Mouse (Mus musculus): ENCODE results near the gene Gm20388. TPM values are rescaled to one million over a fixed set of nuclear protein-coding genes. Genes with fewer than 3 reads are reported as not detected.

Gene Gm20388
- total and polyA plus RNA-seq, 2 experiments from 2014 or later: 17.3 TPM; not detected in 1

DNA sequence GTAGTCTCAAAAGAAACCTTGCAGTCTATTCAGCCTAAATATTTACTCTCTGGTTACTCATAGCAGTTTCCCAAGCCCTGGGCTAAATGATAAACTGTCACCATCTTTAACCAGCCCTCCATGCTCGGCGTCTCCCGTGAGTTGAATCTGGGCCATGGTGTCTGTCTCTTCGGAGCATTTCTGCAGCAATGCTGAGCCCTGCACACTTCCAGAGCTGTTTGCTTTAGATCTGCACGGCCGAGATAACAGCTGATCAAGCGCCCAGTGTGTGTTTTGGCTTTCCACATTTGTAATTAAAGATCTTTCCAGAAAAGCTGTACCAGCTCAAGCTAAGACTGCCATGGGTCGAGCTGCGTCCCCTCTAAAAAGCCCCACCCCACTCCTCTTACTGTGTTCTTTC is 1068.6 kb downstream of the Gm20388 start:
- Histone ChIP-seq H3K27me3 (ENCODE audit: control insufficient read depth, insufficient read depth, low read length) (no peaks in the 10 kb centered on the region; the same call in none of the 2 replicates), H3K4me2 (ENCODE audit: low read depth, low read length) (no peak overlapping the region)

DNA sequence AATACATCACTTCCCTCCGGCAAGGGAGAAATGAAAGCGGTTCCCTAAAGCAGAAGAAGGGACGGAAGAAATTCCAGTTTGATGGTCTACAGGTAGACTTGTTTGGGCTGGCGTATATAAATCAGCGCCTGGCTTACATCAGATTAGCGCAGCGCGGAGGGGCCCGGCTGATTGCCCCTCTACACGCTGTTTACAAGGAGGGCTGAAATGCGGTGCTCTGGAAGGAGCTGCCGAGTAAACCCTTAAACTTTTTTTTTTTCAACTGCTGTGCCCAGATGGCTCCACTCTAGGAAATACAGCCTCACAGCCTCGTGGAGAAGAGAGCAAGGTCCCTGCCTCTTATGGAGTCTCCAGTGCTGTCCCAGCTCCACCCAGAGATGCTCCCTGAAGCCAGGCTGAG is 1070.3 kb downstream of the Gm20388 start:
- ATAC-seq (ENCODE audit: insufficient read depth, low read depth) (no peak), DNase-seq (ENCODE audit: low spot score) (no peak)
- TF ChIP-seq EP300 (IDR thresholded peaks at IDR 0.05; ENCODE audit: low read depth): no peak
- no peak for TF ChIP-seq CTCF (IDR thresholded peaks at IDR 0.05; ENCODE audit: low read depth)
- no peak overlapping the region for H3K9ac ChIP-seq (replicated peaks; ENCODE audit: low read depth, low read length)
- no peaks in the 10 kb centered on the region for H3K36me3 ChIP-seq (replicated peaks; ENCODE audit: control insufficient read depth, insufficient read depth, low read length)
- H3K4me3 ChIP-seq (ENCODE audit: low read depth, low read length): no peak overlapping the region
- H3K27me3 ChIP-seq (ENCODE audit: control insufficient read depth, insufficient read depth, low read length): no peaks in the 10 kb centered on the region; the same call in 1 of the 2 replicates
- no peaks in the 10 kb centered on the region for H3K9me3 ChIP-seq (replicated peaks; ENCODE audit: control insufficient read depth, low read length)
- no peak overlapping the region for H3K27ac ChIP-seq (ENCODE audit: low read depth)
- no peak overlapping the region for H3K4me2 ChIP-seq (ENCODE audit: low read depth, low read length)
- 48% methylated on average over 13 of the region's 13 CpGs for WGBS
- peaks cover 7% of the 10 kb centered on the region; the same call in 1 of the 2 replicates for H3K4me1 ChIP-seq (ENCODE audit: control insufficient read depth, insufficient read depth)

More for the DNA sequence above, 1068.6 kb downstream of the Gm20388 start:
- DNase-seq (ENCODE audit: low spot score) (no peak), ATAC-seq (ENCODE audit: insufficient read depth, low read depth) (no peak)
- Histone ChIP-seq H3K4me3 (ENCODE audit: low read depth, low read length) (no peak overlapping the region), H3K27ac (ENCODE audit: low read depth) (no peak overlapping the region), H3K4me1 (ENCODE audit: control insufficient read depth, insufficient read depth) (no peaks in the 10 kb centered on the region), H3K9ac (replicated peaks; ENCODE audit: low read depth, low read length) (no peak overlapping the region), H3K36me3 (replicated peaks; ENCODE audit: control insufficient read depth, insufficient read depth, low read length) (no peaks in the 10 kb centered on the region), H3K9me3 (replicated peaks; ENCODE audit: control insufficient read depth, low read length) (no peaks in the 10 kb centered on the region)
- 39% methylated on average over 9 of the region's 9 CpGs for WGBS
- no peak for TF ChIP-seq EP300 (IDR thresholded peaks at IDR 0.05; ENCODE audit: low read depth)
- no peak for TF ChIP-seq CTCF (IDR thresholded peaks at IDR 0.05; ENCODE audit: low read depth)

DNA sequence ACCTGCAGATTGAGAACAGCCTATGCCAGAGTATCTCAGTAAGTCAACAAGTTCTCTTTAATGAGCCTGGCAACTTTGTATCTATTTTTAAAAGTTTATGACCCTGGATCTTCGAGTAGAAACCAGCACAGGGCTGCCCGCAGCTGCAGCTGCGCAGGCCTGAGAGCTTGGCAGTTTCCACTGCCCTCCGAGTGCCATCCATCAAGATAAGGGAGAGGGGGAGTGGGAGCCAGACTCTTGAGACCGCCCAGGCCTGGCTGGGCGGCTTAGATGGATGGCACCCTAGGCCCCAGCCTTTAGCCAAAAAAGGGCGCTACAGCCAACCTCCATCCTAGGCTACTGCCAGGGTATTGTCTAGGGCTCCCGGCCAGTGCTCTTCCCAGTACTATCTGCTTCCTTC is 1074.2 kb downstream of the Gm20388 start:
- H3K27ac ChIP-seq (ENCODE audit: low read depth): 0 out of 2 replicates have a peak overlapping the region, but pooled peaks have one; percentile 26
- no peak for DNase-seq (ENCODE audit: low spot score)
- 31% methylated on average over 8 of the region's 8 CpGs for WGBS
- peaks cover 3% of the 10 kb centered on the region; the same call in 1 of the 2 replicates for H3K27me3 ChIP-seq (ENCODE audit: control insufficient read depth, insufficient read depth, low read length)
- peaks cover 7% of the 10 kb centered on the region; the same call in 1 of the 2 replicates for H3K4me1 ChIP-seq (ENCODE audit: control insufficient read depth, insufficient read depth)
- H3K9ac ChIP-seq (replicated peaks; ENCODE audit: low read depth, low read length): no peak overlapping the region
- peak; percentile 49 for ATAC-seq (ENCODE audit: insufficient read depth, low read depth)
- H3K36me3 ChIP-seq (replicated peaks; ENCODE audit: control insufficient read depth, insufficient read depth, low read length): no peaks in the 10 kb centered on the region
- no peak overlapping the region for H3K4me2 ChIP-seq (ENCODE audit: low read depth, low read length)
- TF ChIP-seq CTCF (IDR thresholded peaks at IDR 0.05; ENCODE audit: low read depth) (no peak), EP300 (IDR thresholded peaks at IDR 0.05; ENCODE audit: low read depth) (no peak)
- no peaks in the 10 kb centered on the region for H3K9me3 ChIP-seq (replicated peaks; ENCODE audit: control insufficient read depth, low read length)
- no peak overlapping the region for H3K4me3 ChIP-seq (ENCODE audit: low read depth, low read length)

DNA sequence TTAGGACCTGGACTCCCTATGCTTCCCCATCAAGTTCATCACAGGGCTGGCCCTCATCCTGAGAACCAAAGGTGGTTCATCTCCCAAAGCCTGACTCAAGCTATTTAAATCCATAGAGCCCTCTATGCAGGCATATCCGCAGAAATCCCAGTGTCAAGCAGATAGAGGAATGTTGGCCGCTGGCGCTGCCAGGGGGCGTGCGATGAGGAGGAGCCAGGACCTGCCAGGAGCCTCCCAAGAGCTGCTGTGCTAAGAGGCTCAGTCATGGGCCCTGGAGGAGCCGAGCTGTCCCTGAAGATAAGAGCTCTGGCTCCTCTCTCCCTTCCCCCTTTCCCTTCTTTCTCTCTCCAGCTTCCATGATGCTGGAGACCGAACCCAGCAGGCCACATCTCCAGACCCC is 1075.4 kb downstream of the Gm20388 start:
- H3K36me3 ChIP-seq (replicated peaks; ENCODE audit: control insufficient read depth, insufficient read depth, low read length): no peaks in the 10 kb centered on the region
- H3K4me3 ChIP-seq (ENCODE audit: low read depth, low read length): no peak overlapping the region
- H3K27ac ChIP-seq (ENCODE audit: low read depth): no peak overlapping the region
- ATAC-seq (ENCODE audit: insufficient read depth, low read depth) (peak; percentile 50), DNase-seq (ENCODE audit: low spot score) (peak; percentile 21)
- no peak overlapping the region for H3K4me2 ChIP-seq (ENCODE audit: low read depth, low read length)
- no peaks in the 10 kb centered on the region for H3K9me3 ChIP-seq (replicated peaks; ENCODE audit: control insufficient read depth, low read length)
- WGBS: 32% methylated on average over 7 of the region's 7 CpGs
- no peak overlapping the region for H3K9ac ChIP-seq (replicated peaks; ENCODE audit: low read depth, low read length)
- H3K27me3 ChIP-seq (ENCODE audit: control insufficient read depth, insufficient read depth, low read length): peaks cover 6% of the 10 kb centered on the region; the same call in 1 of the 2 replicates
- peaks cover 7% of the 10 kb centered on the region; the same call in 1 of the 2 replicates for H3K4me1 ChIP-seq (ENCODE audit: control insufficient read depth, insufficient read depth)
- TF ChIP-seq CTCF (IDR thresholded peaks at IDR 0.05; ENCODE audit: low read depth) (no peak), EP300 (IDR thresholded peaks at IDR 0.05; ENCODE audit: low read depth) (no peak)

DNA sequence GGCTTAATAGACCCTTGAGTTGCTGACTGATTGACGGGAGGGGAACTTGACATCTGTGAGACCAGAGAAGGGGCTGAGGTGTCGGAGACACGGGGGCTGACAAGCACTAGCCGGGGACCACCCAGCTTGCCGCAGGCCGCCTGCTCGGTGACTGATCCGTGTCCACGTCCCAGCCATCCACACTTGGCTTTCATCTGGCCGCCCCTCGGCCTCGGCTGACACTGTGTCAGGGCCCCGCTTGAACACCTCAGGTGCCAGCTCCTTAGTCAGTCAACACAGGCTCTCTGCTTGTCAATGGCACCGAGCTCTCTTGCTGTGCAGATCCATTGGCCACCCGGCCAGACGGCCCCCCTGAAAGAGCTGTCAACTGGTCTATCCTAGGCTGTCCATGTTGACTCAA is 1083.1 kb downstream of the Gm20388 start:
- 26% methylated on average over 16 of the region's 16 CpGs for WGBS

DNA sequence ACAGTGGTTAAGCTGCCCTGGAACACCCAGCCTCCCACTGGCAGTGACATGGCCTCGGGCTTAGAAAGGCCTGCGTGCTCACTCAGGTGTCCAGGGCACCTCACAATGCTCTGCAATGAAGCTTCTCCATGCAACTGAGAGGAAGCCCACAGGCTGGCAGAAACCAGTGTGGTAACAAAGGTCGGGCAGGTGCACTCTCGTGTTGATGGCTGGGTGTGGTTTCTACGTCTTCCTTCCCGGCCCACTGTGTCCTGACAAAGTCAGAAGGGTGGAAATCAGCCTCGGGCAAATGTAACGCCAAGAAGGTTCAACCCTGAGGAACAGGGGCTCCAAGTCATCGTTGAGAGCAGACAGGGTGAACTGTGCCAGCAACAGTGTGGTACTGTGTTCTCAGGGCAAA is 1084.8 kb downstream of the Gm20388 start:
- Histone ChIP-seq H3K36me3 (replicated peaks; ENCODE audit: control insufficient read depth, insufficient read depth, low read length) (no peaks in the 10 kb centered on the region), H3K4me1 (ENCODE audit: control insufficient read depth, insufficient read depth) (no peaks in the 10 kb centered on the region), H3K4me2 (ENCODE audit: low read depth, low read length) (no peak overlapping the region), H3K9ac (replicated peaks; ENCODE audit: low read depth, low read length) (no peak overlapping the region), H3K27me3 (ENCODE audit: control insufficient read depth, insufficient read depth, low read length) (peaks cover 59% of the 10 kb centered on the region), H3K27ac (ENCODE audit: low read depth) (no peak overlapping the region), H3K4me3 (ENCODE audit: low read depth, low read length) (no peak overlapping the region), H3K9me3 (replicated peaks; ENCODE audit: control insufficient read depth, low read length) (no peaks in the 10 kb centered on the region)
- DNase-seq (ENCODE audit: low spot score) (no peak), ATAC-seq (ENCODE audit: insufficient read depth, low read depth) (no peak)
- 79% methylated on average over 9 of the region's 9 CpGs for WGBS
- TF ChIP-seq EP300 (IDR thresholded peaks at IDR 0.05; ENCODE audit: low read depth) (no peak), CTCF (IDR thresholded peaks at IDR 0.05; ENCODE audit: low read depth) (no peak)

More for the DNA sequence above, 1083.1 kb downstream of the Gm20388 start:
- H3K9me3 ChIP-seq (replicated peaks; ENCODE audit: control insufficient read depth, low read length): no peaks in the 10 kb centered on the region
- peaks cover 56% of the 10 kb centered on the region for H3K27me3 ChIP-seq (ENCODE audit: control insufficient read depth, insufficient read depth, low read length)
- ATAC-seq (ENCODE audit: insufficient read depth, low read depth) (no peak), DNase-seq (ENCODE audit: low spot score) (no peak)
- no peaks in the 10 kb centered on the region for H3K4me1 ChIP-seq (ENCODE audit: control insufficient read depth, insufficient read depth)
- H3K9ac ChIP-seq (replicated peaks; ENCODE audit: low read depth, low read length): no peak overlapping the region
- H3K36me3 ChIP-seq (replicated peaks; ENCODE audit: control insufficient read depth, insufficient read depth, low read length): no peaks in the 10 kb centered on the region
- no peak overlapping the region for H3K4me2 ChIP-seq (ENCODE audit: low read depth, low read length)
- H3K27ac ChIP-seq (ENCODE audit: low read depth): no peak overlapping the region
- TF ChIP-seq CTCF (IDR thresholded peaks at IDR 0.05; ENCODE audit: low read depth): no peak
- TF ChIP-seq EP300 (IDR thresholded peaks at IDR 0.05; ENCODE audit: low read depth): no peak
- no peak overlapping the region for H3K4me3 ChIP-seq (ENCODE audit: low read depth, low read length)
